Mouse (Mus musculus) neural tube, embryonic 13.5 days (tissue): ENCODE data around the gene Pde10a. TPM values are rescaled to one million over a fixed set of nuclear protein-coding genes. Genes with fewer than 3 reads are reported as not detected.

Experiments
- ATAC-seq: fragments of 200-750 bp; cut with Nextera tagmentation; 2 replicates; pipeline ENCODE4 v1.8.0; 2017; ENCODE audit warnings: low read depth, mild to moderate bottlenecking, moderate TSS enrichment, moderate library complexity
- H3K27ac ChIP-seq: fragments of 300-500 bp; sonication (generic); replicated peaks from 2 replicates; pipeline ENCODE4 v1.5.1; 2015; ENCODE audit warnings: moderate library complexity, mild to moderate bottlenecking, inconsistent platforms
- H3K27me3 ChIP-seq: fragments of 300-500 bp; sonication (generic); 2 replicates; pipeline ENCODE4 v1.6.1; 2015; ENCODE audit warnings: mild to moderate bottlenecking, inconsistent platforms
- H3K36me3 ChIP-seq: fragments of 300-500 bp; sonication (generic); 2 replicates; pipeline ENCODE4 v1.6.1; 2015; ENCODE audit warnings: mild to moderate bottlenecking, inconsistent platforms
- H3K4me1 ChIP-seq: fragments of 300-500 bp; sonication (generic); replicated peaks from 2 replicates; pipeline ENCODE4 v1.6.1; 2015; ENCODE audit warnings: inconsistent platforms
- H3K4me2 ChIP-seq: fragments of 300-500 bp; sonication (generic); 2 replicates; pipeline ENCODE4 v1.6.1; 2015; ENCODE audit warnings: inconsistent platforms, mild to moderate bottlenecking, moderate library complexity
- H3K4me3 ChIP-seq: fragments of 300-500 bp; sonication (generic); 2 replicates; pipeline ENCODE4 v1.5.1; 2015; ENCODE audit warnings: mild to moderate bottlenecking, inconsistent platforms
- H3K9ac ChIP-seq: fragments of 300-500 bp; sonication (generic); 2 replicates; pipeline ENCODE4 v1.6.1; 2015; ENCODE audit warnings: moderate library complexity, mild to moderate bottlenecking, inconsistent platforms
- H3K9me3 ChIP-seq: fragments of 300-500 bp; sonication (generic); 2 replicates; pipeline ENCODE4 v1.6.1; 2016; ENCODE audit warnings: inconsistent platforms
- WGBS: fragments of 180-500 bp; shearing (Covaris S2); methylation state at CpG from one replicate; pipeline ENCODE4 v1.1.7; 2015; 5-methylcytosine and 5-hydroxymethylcytosine counted together
- polyA plus RNA-seq: library from polyadenylated mRNA; unstranded; fragments of >200 nt; fragmentation: Nextera tagmentation; extraction: Ambion mirVana; gene quantifications from 2 replicates; pipeline ENCODE4 v1.2.1, GENCODE M21; 2015

Pde10a gene
- polyA plus RNA-seq, 1 experiment from 2014 or later: 10.7 TPM

- Histone ChIP-seq H3K27me3 (no peaks in the 10 kb centered on the region), H3K9me3 (no peaks in the 10 kb centered on the region), H3K9ac (no peak overlapping the region), H3K27ac (no peak overlapping the region), H3K4me1 (no peaks in the 10 kb centered on the region), H3K36me3 (no peaks in the 10 kb centered on the region), H3K4me3 (no peak overlapping the region), H3K4me2 (no peak overlapping the region)
- WGBS: 78% methylated on average over 3 of the region's 3 CpGs
- no peak for ATAC-seq
These were observed 81.5 kb downstream of the Pde10a start for GRCm38 (mm10) chr17:8606695-8607094.

DNA sequence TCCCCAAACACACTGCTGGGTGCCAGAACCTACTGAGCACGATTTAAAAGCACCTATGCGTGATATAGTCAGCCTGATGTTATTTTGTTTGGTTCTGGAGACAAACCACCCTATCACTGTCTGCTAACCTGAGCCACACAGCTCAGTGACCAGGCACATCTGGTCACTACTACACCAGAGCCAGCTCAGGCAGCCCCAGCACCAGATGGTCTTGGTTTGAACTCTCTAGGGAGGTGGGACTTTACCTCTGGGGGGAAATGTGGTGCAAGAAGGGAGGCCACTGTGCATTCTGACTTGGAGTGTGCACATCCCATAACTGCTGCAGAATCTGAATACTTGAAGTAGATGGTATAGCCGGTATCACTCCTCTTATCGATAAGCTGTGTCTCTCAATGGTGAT, 86.7 kb downstream of the Pde10a start:
- H3K27me3 ChIP-seq: no peaks in the 10 kb centered on the region
- H3K36me3 ChIP-seq: no peaks in the 10 kb centered on the region
- no peaks in the 10 kb centered on the region for H3K4me1 ChIP-seq
- no peaks in the 10 kb centered on the region for H3K9me3 ChIP-seq
- H3K9ac ChIP-seq: no peak overlapping the region
- no peak overlapping the region for H3K4me2 ChIP-seq
- H3K4me3 ChIP-seq: no peak overlapping the region
- no peak for ATAC-seq
- no peak overlapping the region for H3K27ac ChIP-seq
- WGBS: 85% methylated on average over 4 of the region's 4 CpGs

DNA sequence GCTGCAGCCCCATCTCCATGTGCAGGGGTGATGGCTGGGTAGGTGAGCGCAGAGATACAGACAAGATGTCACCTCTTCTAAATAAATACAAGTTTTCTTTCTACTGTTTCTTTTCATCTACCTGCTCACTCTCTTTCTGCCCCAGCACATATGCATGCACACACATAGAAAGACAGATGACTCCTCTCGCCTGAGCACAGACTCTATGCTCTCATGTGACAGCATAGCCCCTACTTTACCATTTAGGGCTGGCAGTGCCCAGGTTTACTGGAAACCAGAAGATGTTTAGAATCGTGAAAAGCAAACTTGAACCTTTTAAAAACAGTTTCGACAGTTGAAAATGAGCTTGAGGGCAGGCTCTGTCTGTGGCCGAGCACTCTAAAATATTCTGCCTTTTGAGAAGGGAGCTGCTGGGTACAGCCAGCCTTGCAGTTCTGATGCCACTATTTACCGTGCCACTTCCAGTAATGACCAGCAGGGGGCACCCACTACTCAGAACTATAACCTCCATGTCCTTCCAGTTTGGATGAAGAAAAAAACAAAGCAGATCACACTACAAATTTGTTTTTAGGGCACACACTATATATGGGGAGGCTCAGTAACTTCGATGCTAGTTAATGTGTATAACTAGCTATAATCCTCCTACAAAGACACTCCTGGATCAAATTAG, 88.8 kb downstream of the Pde10a start:
- Histone ChIP-seq H3K4me2 (no peak overlapping the region), H3K27ac (no peak overlapping the region), H3K9me3 (no peaks in the 10 kb centered on the region), H3K9ac (no peak overlapping the region), H3K4me1 (no peaks in the 10 kb centered on the region), H3K36me3 (no peaks in the 10 kb centered on the region), H3K27me3 (no peaks in the 10 kb centered on the region), H3K4me3 (no peak overlapping the region)
- peak; percentile 43; the same call in 1 of the 2 replicates for ATAC-seq
- WGBS: 37% methylated on average over 7 of the region's 7 CpGs

DNA sequence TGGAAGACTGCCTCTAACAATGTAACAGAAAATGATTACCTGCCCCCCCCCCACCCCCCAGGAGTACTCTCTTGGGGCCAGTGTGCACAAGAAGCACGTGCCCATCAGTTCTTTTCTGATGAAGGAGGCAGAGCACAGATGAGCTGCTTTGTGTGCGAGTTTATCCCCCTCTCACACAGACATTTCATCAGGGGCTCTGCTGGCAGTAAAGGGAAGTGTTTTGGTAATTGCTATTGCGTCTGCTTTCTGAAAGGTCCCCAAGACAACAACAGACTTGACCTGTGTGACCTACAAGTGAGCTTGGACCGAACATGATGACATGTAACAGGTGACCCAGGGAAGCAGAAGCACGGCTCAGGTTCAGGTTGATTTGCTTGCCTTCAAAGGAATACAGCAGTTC, 95.2 kb downstream of the Pde10a start:
- 29% methylated on average over 5 of the region's 5 CpGs for WGBS
- Histone ChIP-seq H3K36me3 (no peaks in the 10 kb centered on the region), H3K4me1 (peaks cover 19% of the 10 kb centered on the region), H3K4me2 (no peak overlapping the region), H3K9ac (no peak overlapping the region), H3K27ac (no peak overlapping the region), H3K9me3 (no peaks in the 10 kb centered on the region), H3K27me3 (peaks cover 16% of the 10 kb centered on the region; the same call in 1 of the 2 replicates), H3K4me3 (no peak overlapping the region)
- no peak for ATAC-seq

DNA sequence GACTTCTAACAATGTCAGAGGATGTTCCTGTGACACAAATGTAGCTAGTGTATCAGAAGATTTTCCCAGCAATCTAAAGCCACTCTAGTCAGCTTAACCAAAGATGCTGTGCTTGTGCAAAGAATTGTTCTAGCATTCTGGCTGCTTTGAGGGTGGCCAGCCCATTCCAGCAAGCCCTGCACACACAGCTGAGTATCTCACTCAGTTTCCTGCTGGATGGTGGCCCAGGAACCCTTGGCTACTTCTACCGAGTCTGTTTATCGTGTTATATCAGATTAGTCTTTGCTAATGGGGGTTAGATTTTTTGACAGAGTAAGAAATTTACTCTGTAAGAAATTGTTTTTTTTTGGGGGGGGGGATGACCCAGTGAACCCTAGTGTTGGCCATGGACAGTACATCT, 95.9 kb downstream of the Pde10a start:
- Histone ChIP-seq H3K27ac (no peak overlapping the region), H3K9ac (no peak overlapping the region), H3K4me2 (no peak overlapping the region), H3K27me3 (peaks cover 23% of the 10 kb centered on the region; the same call in 1 of the 2 replicates), H3K9me3 (no peaks in the 10 kb centered on the region), H3K4me1 (peaks cover 19% of the 10 kb centered on the region), H3K36me3 (no peaks in the 10 kb centered on the region), H3K4me3 (no peak overlapping the region)
- ATAC-seq: no peak
- WGBS: 81% methylated on average over 2 of the region's 2 CpGs

- H3K9ac ChIP-seq: no peak overlapping the region
- H3K4me1 ChIP-seq: peaks cover 19% of the 10 kb centered on the region
- peaks cover 24% of the 10 kb centered on the region; the same call in 1 of the 2 replicates for H3K27me3 ChIP-seq
- no peak overlapping the region for H3K27ac ChIP-seq
- no peak for ATAC-seq
- no peaks in the 10 kb centered on the region for H3K9me3 ChIP-seq
- no peaks in the 10 kb centered on the region for H3K36me3 ChIP-seq
- no peak overlapping the region for H3K4me2 ChIP-seq
- WGBS: 21% methylated on average over 6 of the region's 6 CpGs
- H3K4me3 ChIP-seq: no peak overlapping the region
These were observed 96.7 kb downstream of the Pde10a start for GRCm38 (mm10) chr17:8621906-8622305.

DNA sequence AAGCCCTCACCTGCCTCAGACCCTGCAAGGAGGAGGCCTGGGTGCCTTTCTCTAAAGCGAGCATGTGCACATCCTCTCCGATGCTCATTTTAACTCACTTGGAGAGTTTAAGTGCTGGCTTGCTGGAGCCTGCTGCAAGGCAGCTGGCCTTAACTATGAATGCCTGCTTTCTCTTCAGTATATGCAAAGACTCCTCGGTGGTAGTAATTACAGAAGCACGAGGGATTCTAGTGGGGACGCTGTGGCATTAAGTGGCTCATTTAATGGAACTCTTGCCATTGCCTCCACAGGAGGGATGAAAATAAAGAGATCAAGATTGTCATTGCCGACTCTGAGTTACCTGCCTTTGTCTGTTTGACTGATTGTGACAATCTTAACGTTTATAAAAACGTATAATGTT, 101.2 kb downstream of the Pde10a start:
- peaks cover 16% of the 10 kb centered on the region for H3K27me3 ChIP-seq
- no peak overlapping the region for H3K27ac ChIP-seq
- no peak overlapping the region for H3K4me2 ChIP-seq
- no peak overlapping the region for H3K9ac ChIP-seq
- no peak for ATAC-seq
- H3K9me3 ChIP-seq: no peaks in the 10 kb centered on the region
- H3K36me3 ChIP-seq: no peaks in the 10 kb centered on the region
- H3K4me3 ChIP-seq: no peak overlapping the region
- H3K4me1 ChIP-seq: peaks cover 19% of the 10 kb centered on the region
- 41% methylated on average over 8 of the region's 8 CpGs for WGBS

- peaks cover 13% of the 10 kb centered on the region for H3K4me1 ChIP-seq
- H3K9ac ChIP-seq: no peak overlapping the region
- H3K4me2 ChIP-seq: no peak overlapping the region
- no peak overlapping the region for H3K27ac ChIP-seq
- WGBS: 57% methylated on average over 1 of the region's 1 CpGs
- no peak for ATAC-seq
- H3K4me3 ChIP-seq: no peak overlapping the region
- H3K9me3 ChIP-seq: no peaks in the 10 kb centered on the region
- H3K36me3 ChIP-seq: no peaks in the 10 kb centered on the region
- peaks cover 2% of the 10 kb centered on the region for H3K27me3 ChIP-seq
These were observed 106.5 kb downstream of the Pde10a start for GRCm38 (mm10) chr17:8631701-8632100.

DNA sequence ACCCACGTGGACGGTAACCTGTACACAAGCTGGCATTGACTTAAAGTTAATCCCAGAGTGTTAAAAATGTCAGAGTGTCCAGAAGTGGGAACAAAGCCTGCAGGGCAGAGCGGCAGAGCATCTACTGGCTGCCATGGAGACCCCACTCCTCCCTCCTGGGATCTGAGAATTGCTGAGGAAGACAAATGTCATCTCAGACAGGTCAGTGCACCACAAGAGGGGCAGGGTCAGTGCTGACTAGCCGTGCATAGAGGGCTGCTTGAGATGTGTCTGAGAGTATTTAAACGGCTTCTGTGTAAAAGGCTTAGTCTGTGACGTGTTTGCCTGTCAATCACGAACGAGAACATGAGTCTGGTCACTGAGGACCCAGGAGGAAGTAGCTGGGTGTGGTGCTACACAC, 108.4 kb downstream of the Pde10a start:
- Histone ChIP-seq H3K4me2 (no peak overlapping the region), H3K36me3 (no peaks in the 10 kb centered on the region), H3K9me3 (no peaks in the 10 kb centered on the region), H3K27me3 (peaks cover 2% of the 10 kb centered on the region; the same call in 1 of the 2 replicates), H3K4me3 (no peak overlapping the region), H3K4me1 (peaks cover 13% of the 10 kb centered on the region), H3K27ac (no peak overlapping the region), H3K9ac (no peak overlapping the region)
- WGBS: 16% methylated on average over 8 of the region's 8 CpGs
- no peak for ATAC-seq

GRCm38 (mm10) chr17:8634476-8634875, 109.3 kb downstream of the Pde10a start:
- Histone ChIP-seq H3K4me2 (no peak overlapping the region), H3K36me3 (no peaks in the 10 kb centered on the region), H3K27me3 (peaks cover 2% of the 10 kb centered on the region; the same call in 1 of the 2 replicates), H3K4me1 (peaks cover 13% of the 10 kb centered on the region), H3K9ac (no peak overlapping the region), H3K4me3 (no peak overlapping the region), H3K9me3 (no peaks in the 10 kb centered on the region), H3K27ac (no peak overlapping the region)
- WGBS: 94% methylated on average over 4 of the region's 4 CpGs
- ATAC-seq: no peak

- H3K27me3 ChIP-seq: no peaks in the 10 kb centered on the region
- H3K27ac ChIP-seq: no peak overlapping the region
- H3K9me3 ChIP-seq: no peaks in the 10 kb centered on the region
- WGBS: 70% methylated on average over 3 of the region's 3 CpGs
- no peak overlapping the region for H3K9ac ChIP-seq
- peaks cover 13% of the 10 kb centered on the region for H3K4me1 ChIP-seq
- no peaks in the 10 kb centered on the region for H3K36me3 ChIP-seq
- no peak overlapping the region for H3K4me3 ChIP-seq
- ATAC-seq: no peak
- no peak overlapping the region for H3K4me2 ChIP-seq
These were observed 111.1 kb downstream of the Pde10a start for GRCm38 (mm10) chr17:8636231-8636630.

DNA sequence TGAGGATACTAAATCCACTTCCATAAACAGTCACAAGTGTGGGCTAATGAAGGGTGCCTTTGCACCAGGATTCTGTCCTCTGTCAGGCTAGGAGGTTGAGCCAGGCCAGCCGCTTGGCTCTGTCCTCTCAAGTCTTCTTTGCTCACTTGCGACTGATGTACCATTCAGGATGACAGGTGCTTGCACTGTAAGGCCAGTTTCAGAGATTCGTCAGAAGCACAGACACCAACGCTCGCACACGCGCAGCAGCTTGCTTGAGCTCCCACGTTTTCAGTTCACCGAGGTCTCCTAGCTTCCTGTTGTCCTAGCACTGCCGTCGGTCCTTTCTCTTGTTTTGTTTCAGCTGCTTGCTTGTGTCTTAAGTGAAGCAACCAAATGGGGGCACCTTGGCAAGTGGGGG, 111.5 kb downstream of the Pde10a start:
- H3K27me3 ChIP-seq: no peaks in the 10 kb centered on the region
- no peaks in the 10 kb centered on the region for H3K36me3 ChIP-seq
- H3K4me1 ChIP-seq: peaks cover 13% of the 10 kb centered on the region
- 76% methylated on average over 11 of the region's 11 CpGs for WGBS
- H3K4me3 ChIP-seq: no peak overlapping the region
- no peak overlapping the region for H3K4me2 ChIP-seq
- H3K9ac ChIP-seq: no peak overlapping the region
- no peak for ATAC-seq
- no peak overlapping the region for H3K27ac ChIP-seq
- H3K9me3 ChIP-seq: no peaks in the 10 kb centered on the region

- H3K36me3 ChIP-seq: no peaks in the 10 kb centered on the region
- WGBS: 71% methylated on average over 4 of the region's 4 CpGs
- H3K27me3 ChIP-seq: no peaks in the 10 kb centered on the region
- H3K27ac ChIP-seq: no peak overlapping the region
- no peak for ATAC-seq
- H3K4me3 ChIP-seq: no peak overlapping the region
- peaks cover 13% of the 10 kb centered on the region for H3K4me1 ChIP-seq
- H3K9ac ChIP-seq: no peak overlapping the region
- no peak overlapping the region for H3K4me2 ChIP-seq
- H3K9me3 ChIP-seq: no peaks in the 10 kb centered on the region
These were observed 112.0 kb downstream of the Pde10a start for GRCm38 (mm10) chr17:8637181-8637580.
